Mouse (Mus musculus) neural tube, embryonic 11.5 days (tissue): ENCODE results near the gene Ccdc141. TPM values are rescaled to one million over a fixed set of nuclear protein-coding genes. Genes with fewer than 3 reads are reported as not detected.

Experiments
- ATAC-seq: fragments of 200-750 bp; cut with Nextera tagmentation; 2 replicates; pipeline ENCODE4 v1.8.0; 2017; ENCODE audit warnings: moderate number of reproducible peaks, mild to moderate bottlenecking, moderate TSS enrichment, moderate library complexity; ENCODE audit not compliant: insufficient read depth, low FRiP score, low TSS enrichment
- DNase-seq: peaks from one replicate; pipeline ENCODE4 v3.0.0-alpha.2; 2015; ENCODE audit warnings: low spot score
- H3K27ac ChIP-seq: fragments of 300-500 bp; sonication (generic); 2 replicates; pipeline ENCODE4 v1.5.1; 2014; ENCODE audit warnings: low read depth, mild to moderate bottlenecking, low read length
- H3K27me3 ChIP-seq: fragments of 300-500 bp; sonication (generic); 2 replicates; pipeline ENCODE4 v1.6.1; 2014; ENCODE audit warnings: mild to moderate bottlenecking, low read length, mixed read lengths; ENCODE audit not compliant: control insufficient read depth, insufficient read depth
- H3K36me3 ChIP-seq: fragments of 300-500 bp; sonication (generic); 2 replicates; pipeline ENCODE4 v1.6.1; 2014; ENCODE audit warnings: mild to moderate bottlenecking, low read length, moderate library complexity, mixed read lengths; ENCODE audit not compliant: control insufficient read depth, insufficient read depth
- H3K4me1 ChIP-seq: fragments of 300-500 bp; sonication (generic); 2 replicates; pipeline ENCODE4 v1.6.1; 2014; ENCODE audit warnings: low read length, mixed read lengths; ENCODE audit not compliant: control insufficient read depth, insufficient read depth
- H3K4me2 ChIP-seq: fragments of 300-500 bp; sonication (generic); 2 replicates; pipeline ENCODE4 v1.6.1; 2014; ENCODE audit warnings: low read depth, mild to moderate bottlenecking, moderate library complexity
- H3K4me3 ChIP-seq: fragments of 300-500 bp; sonication (generic); 2 replicates; pipeline ENCODE4 v1.5.1; 2014; ENCODE audit warnings: low read depth, low read length
- H3K9ac ChIP-seq: fragments of 300-500 bp; sonication (generic); 2 replicates; pipeline ENCODE4 v1.6.1; 2014; ENCODE audit warnings: mild to moderate bottlenecking, low read length
- H3K9me3 ChIP-seq: fragments of 300-500 bp; sonication (generic); 2 replicates; pipeline ENCODE4 v1.6.1; 2016; ENCODE audit warnings: low read length; ENCODE audit not compliant: control insufficient read depth
- WGBS: fragments of 180-500 bp; shearing (Covaris S2); extraction: QIAGEN DNeasy Blood & Tissue Kit; methylation state at CpG from one replicate; pipeline ENCODE4 v1.1.7; 2014; 5-methylcytosine and 5-hydroxymethylcytosine counted together
- polyA plus RNA-seq: library from polyadenylated mRNA; unstranded; fragments of >200 nt; fragmentation: Nextera tagmentation; extraction: Ambion mirVana; gene quantifications from 2 replicates; pipeline ENCODE4 v1.2.1, GENCODE M21; 2014

Gene Ccdc141
- polyA plus RNA-seq, 1 experiment from 2014 or later: 5.3 TPM

GRCm38 (mm10) chr2:77162135-77162534 lies 8.3 kb downstream of the Ccdc141 start:
- 83% methylated on average over 3 of the region's 3 CpGs for whole genome bisulfite sequencing
- H3K36me3 ChIP-seq: no peaks in the 10 kb centered on the region
- H3K27me3 ChIP-seq: no peaks in the 10 kb centered on the region
- no peaks in the 10 kb centered on the region for H3K9me3 ChIP-seq
- H3K4me1 ChIP-seq: no peaks in the 10 kb centered on the region
- H3K4me3 ChIP-seq: no peak overlapping the region
- no peak overlapping the region for H3K4me2 ChIP-seq
- H3K27ac ChIP-seq: no peak overlapping the region
- DNase-seq (no peak), ATAC-seq (no peak)
- no peak overlapping the region for H3K9ac ChIP-seq

GRCm38 (mm10) chr2:77157546-77157945 lies 12.9 kb downstream of the Ccdc141 start:
- H3K4me3 ChIP-seq: no peak overlapping the region
- no peaks in the 10 kb centered on the region for H3K36me3 ChIP-seq
- WGBS: 92% methylated on average over 4 of the region's 4 CpGs
- no peak overlapping the region for H3K4me2 ChIP-seq
- no peak overlapping the region for H3K9ac ChIP-seq
- H3K9me3 ChIP-seq: no peaks in the 10 kb centered on the region
- H3K27ac ChIP-seq: no peak overlapping the region
- DNase-seq (no peak), ATAC-seq (no peak)
- no peaks in the 10 kb centered on the region for H3K4me1 ChIP-seq
- no peaks in the 10 kb centered on the region for H3K27me3 ChIP-seq

- ATAC-seq (no peak), DNase-seq (no peak)
- no peaks in the 10 kb centered on the region for H3K27me3 ChIP-seq
- H3K4me1 ChIP-seq: no peaks in the 10 kb centered on the region
- H3K36me3 ChIP-seq: no peaks in the 10 kb centered on the region
- no peak overlapping the region for H3K9ac ChIP-seq
- WGBS: 82% methylated on average over 4 of the region's 4 CpGs
- no peak overlapping the region for H3K4me3 ChIP-seq
- H3K4me2 ChIP-seq: no peak overlapping the region
- H3K27ac ChIP-seq: no peak overlapping the region
- H3K9me3 ChIP-seq: no peaks in the 10 kb centered on the region
These were observed 16.4 kb downstream of the Ccdc141 start for GRCm38 (mm10) chr2:77154080-77154479.

GRCm38 (mm10) chr2:77151255-77151654 lies 19.2 kb downstream of the Ccdc141 start:
- no peaks in the 10 kb centered on the region for H3K27me3 ChIP-seq
- WGBS: 94% methylated on average over 8 of the region's 8 CpGs
- no peak overlapping the region for H3K27ac ChIP-seq
- DNase-seq: no peak
- no peak for ATAC-seq
- no peak overlapping the region for H3K9ac ChIP-seq
- H3K36me3 ChIP-seq: no peaks in the 10 kb centered on the region
- H3K4me3 ChIP-seq: no peak overlapping the region
- H3K4me1 ChIP-seq: no peaks in the 10 kb centered on the region
- H3K4me2 ChIP-seq: no peak overlapping the region
- H3K9me3 ChIP-seq: no peaks in the 10 kb centered on the region

GRCm38 (mm10) chr2:77149576-77149975 lies 20.9 kb downstream of the Ccdc141 start:
- 72% methylated on average over 2 of the region's 2 CpGs for WGBS
- no peak overlapping the region for H3K4me3 ChIP-seq
- no peaks in the 10 kb centered on the region for H3K4me1 ChIP-seq
- H3K4me2 ChIP-seq: no peak overlapping the region
- H3K9me3 ChIP-seq: no peaks in the 10 kb centered on the region
- DNase-seq (no peak), ATAC-seq (no peak)
- no peak overlapping the region for H3K9ac ChIP-seq
- no peaks in the 10 kb centered on the region for H3K27me3 ChIP-seq
- H3K27ac ChIP-seq: no peak overlapping the region
- H3K36me3 ChIP-seq: no peaks in the 10 kb centered on the region

- Histone ChIP-seq H3K27ac (no peak overlapping the region), H3K36me3 (no peaks in the 10 kb centered on the region), H3K4me3 (no peak overlapping the region), H3K27me3 (no peaks in the 10 kb centered on the region), H3K9me3 (no peaks in the 10 kb centered on the region), H3K4me2 (no peak overlapping the region), H3K4me1 (no peaks in the 10 kb centered on the region), H3K9ac (no peak overlapping the region)
- DNase-seq (no peak), ATAC-seq (no peak)
- WGBS: 69% methylated on average over 4 of the region's 4 CpGs
These were observed 22.2 kb downstream of the Ccdc141 start for GRCm38 (mm10) chr2:77148215-77148614.

- ATAC-seq (no peak), DNase-seq (no peak)
- H3K4me1 ChIP-seq: no peaks in the 10 kb centered on the region
- H3K9ac ChIP-seq: no peak overlapping the region
- H3K4me2 ChIP-seq: no peak overlapping the region
- H3K36me3 ChIP-seq: no peaks in the 10 kb centered on the region
- 76% methylated on average over 2 of the region's 2 CpGs for WGBS
- no peaks in the 10 kb centered on the region for H3K9me3 ChIP-seq
- no peak overlapping the region for H3K27ac ChIP-seq
- no peak overlapping the region for H3K4me3 ChIP-seq
- H3K27me3 ChIP-seq: no peaks in the 10 kb centered on the region
These were observed 23.5 kb downstream of the Ccdc141 start for GRCm38 (mm10) chr2:77146968-77147367.

GRCm38 (mm10) chr2:77146291-77146690 lies 24.1 kb downstream of the Ccdc141 start:
- Histone ChIP-seq H3K36me3 (no peaks in the 10 kb centered on the region), H3K27me3 (no peaks in the 10 kb centered on the region), H3K4me1 (no peaks in the 10 kb centered on the region), H3K9ac (no peak overlapping the region), H3K4me3 (no peak overlapping the region), H3K27ac (no peak overlapping the region), H3K9me3 (no peaks in the 10 kb centered on the region), H3K4me2 (no peak overlapping the region)
- 71% methylated on average over 3 of the region's 3 CpGs for WGBS
- no peak for DNase-seq
- ATAC-seq: no peak

- Histone ChIP-seq H3K4me3 (no peak overlapping the region), H3K9ac (no peak overlapping the region), H3K4me1 (no peaks in the 10 kb centered on the region), H3K4me2 (no peak overlapping the region), H3K27me3 (no peaks in the 10 kb centered on the region), H3K27ac (no peak overlapping the region), H3K36me3 (no peaks in the 10 kb centered on the region), H3K9me3 (no peaks in the 10 kb centered on the region)
- WGBS: 69% methylated on average over 6 of the region's 6 CpGs
- ATAC-seq (no peak), DNase-seq (no peak)
These were observed 26.9 kb downstream of the Ccdc141 start for GRCm38 (mm10) chr2:77143536-77143935.
